Mouse (Mus musculus): Measurements from ENCODE around the gene Crip1. TPM values are rescaled to one million over a fixed set of nuclear protein-coding genes. Genes with fewer than 3 reads are reported as not detected.
"Not testable (repeated sequence)": the region's sequence is repeated elsewhere in the genome, so short reads cannot be mapped to it uniquely, and the experiment has no call there.

Gene Crip1
- total RNA-seq, 2 experiments from 2014 or later, result 12.4 to 15.2 TPM

- intact Hi-C loops (cut with DNase I), result loop anchor here (5.0 kb wide), 1 partner anchor 154 kb away; the partner anchor contains the start of gene Brf1
- DNase-seq (ENCODE audit: low spot score in 2 of 2), result no peak
These were observed 10.4 kb downstream of the Crip1 start for GRCm38 (mm10) chr12:113156540-113156929.

GRCm38 (mm10) chr12:113157002-113157401 is 10.9 kb downstream of the Crip1 start:
- no peak for DNase-seq (ENCODE audit: low spot score in 2 of 2)
- intact Hi-C loops (cut with DNase I), result loop anchor here (5.0 kb wide), 1 partner anchor 155 kb away; the partner anchor contains the start of gene Brf1

DNA sequence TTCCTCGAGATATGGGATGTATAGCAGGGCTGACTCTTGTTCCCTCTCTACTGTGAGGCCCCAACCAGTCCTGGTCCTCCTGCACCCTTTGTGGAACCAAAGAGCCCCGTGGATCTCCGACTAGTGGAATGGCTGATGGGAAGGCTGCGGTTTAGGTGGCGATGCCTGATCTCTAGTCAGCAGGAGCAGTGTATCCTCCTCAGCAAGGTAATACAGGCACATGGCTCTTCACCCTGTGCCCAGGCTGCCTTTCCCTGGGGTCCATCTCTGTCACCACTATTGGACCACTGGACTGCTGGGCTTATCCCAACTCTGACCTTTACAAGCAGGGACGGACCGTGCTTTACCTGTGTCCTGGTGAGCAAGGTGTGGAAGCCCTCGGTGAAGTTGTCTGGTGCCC is 11.4 kb downstream of the Crip1 start:
- intact Hi-C loops (cut with DNase I), result loop anchor here (5.0 kb wide), 1 partner anchor 155 kb away; the partner anchor contains the start of gene Brf1
- no peak for DNase-seq (ENCODE audit: low spot score in 2 of 2)

GRCm38 (mm10) chr12:113157971-113158370 is 11.9 kb downstream of the Crip1 start:
- intact Hi-C loops (cut with DNase I), result loop anchor here (5.0 kb wide), 1 partner anchor 156 kb away; the partner anchor contains the start of gene Brf1
- no peak for DNase-seq (ENCODE audit: low spot score in 2 of 2)

DNA sequence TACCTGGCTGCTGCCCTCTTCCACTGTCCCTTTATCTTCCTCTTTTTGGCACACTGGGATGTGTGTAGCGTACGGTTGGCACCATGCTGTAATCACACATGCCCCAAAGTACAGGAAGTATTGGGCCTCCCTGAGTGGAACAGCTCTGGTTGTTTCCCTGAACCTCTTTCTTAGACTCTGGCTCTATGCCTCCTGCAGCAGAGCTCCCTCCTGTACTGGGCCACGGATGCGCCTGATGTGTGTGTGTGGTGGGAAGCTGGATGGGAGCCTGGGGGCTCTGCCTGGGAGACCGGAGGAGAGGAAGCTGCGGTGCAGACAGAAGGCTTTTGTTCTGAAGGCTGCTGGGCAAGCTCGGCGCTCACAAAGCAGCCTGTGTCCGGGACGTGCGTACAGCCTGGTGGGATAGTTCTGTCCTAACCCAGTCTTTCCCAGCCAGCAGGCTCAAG is 17.5 kb downstream of the Crip1 start:
- intact Hi-C loops (cut with DNase I), result loop anchor here (2.0 kb wide), 1 partner anchor 21 kb away; the partner anchor contains the start of gene Tmem121
- peak in 1 of 2 experiments; percentile 61 for DNase-seq (ENCODE audit: low spot score in 2 of 2)

DNA sequence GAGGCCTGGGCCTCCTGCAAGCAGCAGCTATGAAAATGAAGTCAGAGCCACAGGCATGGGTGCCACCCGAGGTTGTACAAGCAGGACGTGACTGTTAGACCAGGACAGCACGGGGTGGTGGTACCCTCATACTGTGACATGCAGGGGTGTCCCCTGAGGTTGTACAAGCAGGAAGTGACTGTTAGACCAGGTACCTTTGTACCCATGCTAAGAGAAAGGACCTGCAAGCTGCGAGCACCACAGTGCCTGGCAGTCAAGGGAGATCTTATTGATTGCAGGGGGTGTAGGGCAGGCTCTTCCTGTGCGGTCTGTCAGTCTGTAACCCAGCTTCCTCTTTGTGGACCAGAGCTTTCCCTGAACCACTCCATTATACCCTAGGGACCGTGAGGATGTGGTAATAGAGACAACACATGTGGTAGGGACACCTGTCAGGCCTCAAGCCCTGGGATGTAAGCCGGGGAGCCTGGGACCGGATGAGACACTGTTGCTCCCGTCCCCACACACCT is 22.0 kb downstream of the Crip1 start:
- DNase-seq (ENCODE audit: low spot score in 2 of 2), result no peak
- intact Hi-C loops (cut with DNase I), result no loop called here

GRCm38 (mm10) chr12:113176960-113177725 is 31.0 kb downstream of the Crip1 start:
- DNase-seq (ENCODE audit: low spot score in 2 of 2), result no peak
- intact Hi-C loops (cut with DNase I), result no loop called here

DNA sequence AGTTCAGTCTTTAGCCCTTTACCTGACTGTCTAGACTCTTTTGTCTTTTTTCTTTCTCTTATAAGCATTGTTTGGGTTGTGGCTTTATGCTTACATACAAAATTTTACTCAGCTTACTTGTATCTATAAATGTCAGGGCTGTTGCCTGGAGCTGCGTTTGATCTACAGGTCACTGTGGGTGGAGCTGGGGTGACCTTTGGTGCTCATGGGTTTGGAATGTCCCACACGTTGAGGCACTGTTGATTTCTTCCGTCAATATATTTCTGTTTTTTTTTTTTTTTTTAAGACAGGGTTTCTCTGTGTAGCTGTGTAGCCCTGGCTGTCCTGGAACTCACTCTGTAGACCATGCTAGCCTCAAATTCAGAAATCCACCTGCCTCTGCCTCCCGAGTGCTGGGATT is 34.9 kb downstream of the Crip1 start:
- intact Hi-C loops (cut with DNase I), result no loop called here

DNA sequence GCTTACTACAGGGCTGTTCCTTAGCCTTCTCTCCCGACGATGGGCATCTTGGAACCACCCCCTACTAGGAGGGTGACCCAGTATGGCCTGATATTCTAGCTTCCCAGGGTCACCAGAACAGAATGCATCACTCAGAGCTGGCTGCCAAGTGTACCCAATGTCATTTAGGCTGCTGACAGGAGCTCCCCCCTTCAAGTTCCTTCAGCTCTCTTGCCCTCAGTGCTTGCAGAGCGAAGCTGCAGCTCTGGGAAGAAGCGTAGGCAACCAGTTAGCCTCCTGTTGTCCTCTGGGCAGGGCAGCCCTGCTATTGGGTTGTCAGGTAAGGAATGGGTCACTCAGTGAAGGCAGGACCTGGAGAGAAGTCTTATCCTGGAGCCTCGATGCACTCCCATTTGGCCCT is 38.8 kb downstream of the Crip1 start:
- intact Hi-C loops (cut with DNase I), result loop anchor here (2.0 kb wide), 1 partner anchor 20 kb away; no protein-coding TSS in a partner anchor
- DNase-seq (ENCODE audit: low spot score in 2 of 2), result no peak

More for the DNA sequence above, 34.9 kb downstream of the Crip1 start:
- no peak for DNase-seq (ENCODE audit: low spot score in 2 of 2)

- intact Hi-C loops (cut with DNase I), result loop anchor here (2.0 kb wide), 1 partner anchor 21 kb away; no protein-coding TSS in a partner anchor
- DNase-seq (ENCODE audit: low spot score in 2 of 2), result peak in 1 of 2 experiments; percentile 38
These were observed 39.6 kb downstream of the Crip1 start, which contains the start of gene Tmem121 for GRCm38 (mm10) chr12:113185442-113186291. TSS of gene Tmem121 (plus strand) at chr12:113185930.

DNA sequence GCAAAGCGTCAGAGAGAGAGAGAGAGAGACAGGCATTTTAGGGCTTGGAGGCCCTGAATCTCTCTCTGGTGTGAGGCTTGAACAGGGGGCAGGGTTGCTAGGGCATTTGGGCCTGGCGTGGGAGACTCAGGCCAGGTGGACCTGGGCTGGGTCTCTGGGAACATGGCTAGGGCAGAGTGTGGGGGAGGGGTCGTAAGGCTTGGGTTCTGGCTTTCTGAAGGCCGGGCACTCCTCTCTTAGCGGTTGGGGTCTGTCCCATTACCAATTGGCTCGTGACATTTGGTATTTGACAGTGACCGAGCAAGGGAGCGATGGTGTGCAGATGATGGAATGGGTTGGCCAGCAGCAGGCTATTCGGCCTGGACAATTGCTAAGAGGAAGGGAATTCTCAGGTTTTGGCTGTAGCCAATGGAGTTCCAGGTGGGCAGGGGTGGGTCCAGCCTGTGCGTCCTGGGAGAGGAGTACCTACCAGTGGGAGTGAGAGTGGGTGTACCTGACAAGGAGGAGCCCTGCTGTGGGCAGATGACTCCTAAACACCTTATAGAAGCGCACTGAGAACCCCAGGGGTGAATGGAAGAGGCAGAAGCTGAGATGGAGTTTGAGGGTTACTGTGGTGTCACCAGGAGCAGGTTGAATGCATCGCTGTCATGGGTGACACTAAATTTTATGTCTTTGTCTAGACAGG is 40.4 kb downstream of the Crip1 start:
- no peak for DNase-seq (ENCODE audit: low spot score in 2 of 2)
- intact Hi-C loops (cut with DNase I), result loop anchor here (1.0 kb wide), 1 partner anchor 40 kb away; the partner anchor contains the start of gene Crip1

DNA sequence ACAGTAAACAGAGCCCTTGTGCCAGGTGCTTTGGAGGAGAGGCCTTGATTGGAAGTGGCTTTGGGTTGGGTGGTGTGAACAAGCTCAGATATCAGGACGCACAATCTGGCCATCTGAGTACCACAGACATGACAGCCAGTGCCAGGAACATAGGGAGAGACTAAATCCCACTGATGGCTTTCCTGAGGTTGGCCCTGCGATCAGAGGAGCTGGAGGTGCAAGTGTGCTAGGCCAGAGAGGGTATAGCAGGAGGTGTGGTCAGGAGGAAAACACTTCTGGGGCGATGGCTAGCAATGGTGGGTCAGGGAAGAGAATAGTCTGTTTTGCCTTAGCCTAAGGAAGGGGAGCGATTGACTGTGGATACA is 40.9 kb downstream of the Crip1 start:
- intact Hi-C loops (cut with DNase I), result loop anchor here (1.0 kb wide), 1 partner anchor 41 kb away; the partner anchor contains the start of gene Crip1
- DNase-seq (ENCODE audit: low spot score in 2 of 2), result no peak

- intact Hi-C loops (cut with DNase I), result loop anchor here (1.0 kb wide), 1 partner anchor 41 kb away; the partner anchor contains the start of gene Crip1
These were observed 41.6 kb downstream of the Crip1 start for GRCm38 (mm10) chr12:113187584-113188295.

GRCm38 (mm10) chr12:113188349-113189055 is 42.4 kb downstream of the Crip1 start:
- no peak for DNase-seq (ENCODE audit: low spot score in 2 of 2)
- intact Hi-C loops (cut with DNase I), result no loop called here

More at GRCm38 (mm10) chr12:113187584-113188295, 41.6 kb downstream of the Crip1 start:
- DNase-seq (ENCODE audit: low spot score in 2 of 2), result peak; percentile 91 to 95

DNA sequence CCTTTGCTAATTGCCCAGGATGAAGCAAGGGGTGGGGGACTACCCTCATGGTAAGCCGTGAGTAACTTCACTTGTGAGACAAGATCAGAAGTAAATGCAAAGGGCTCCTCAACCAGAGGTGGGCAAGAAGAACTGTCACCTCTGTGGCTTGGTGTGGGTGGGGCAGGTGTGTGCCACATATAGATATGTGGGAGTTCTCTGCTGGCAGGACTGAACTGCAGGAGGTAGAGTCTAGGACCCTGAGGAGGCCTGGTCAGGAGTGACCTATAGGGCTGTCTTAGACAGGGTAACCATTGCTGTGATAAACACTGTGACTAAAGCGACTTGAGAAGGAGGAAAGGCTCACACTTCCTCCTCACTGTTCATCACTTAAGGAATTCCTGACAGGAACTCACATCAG is 47.3 kb downstream of the Crip1 start:
- intact Hi-C loops (cut with DNase I), result no loop called here

DNA sequence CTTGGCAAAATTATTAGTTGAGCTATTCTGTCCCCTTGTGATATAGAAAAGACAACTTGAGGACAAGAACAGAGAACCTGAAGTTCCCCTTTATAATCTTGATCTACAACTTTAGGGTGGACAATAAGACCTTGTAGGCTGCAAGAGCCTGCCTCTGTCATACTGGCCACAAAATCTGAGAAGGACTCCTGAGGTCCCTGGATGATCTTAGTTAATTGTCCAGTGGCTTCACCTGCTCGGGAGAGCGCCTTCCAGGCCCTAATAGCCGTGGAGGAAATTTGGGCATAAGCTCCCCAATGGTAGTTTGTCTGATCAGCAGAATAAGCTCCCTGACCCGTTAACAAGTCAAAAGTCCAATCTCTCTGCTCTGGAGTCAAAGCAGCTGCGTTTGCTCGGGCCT is 53.0 kb downstream of the Crip1 start:
- DNase-seq (ENCODE audit: low spot score in 2 of 2); intact Hi-C loops (cut with DNase I): not testable (repeated sequence)

More for the DNA sequence above, 47.3 kb downstream of the Crip1 start:
- no peak for DNase-seq (ENCODE audit: low spot score in 2 of 2)

- intact Hi-C loops (cut with DNase I), result no loop called here
- no peak for DNase-seq (ENCODE audit: low spot score in 2 of 2)
These were observed 55.2 kb downstream of the Crip1 start for GRCm38 (mm10) chr12:113201301-113201700.

DNA sequence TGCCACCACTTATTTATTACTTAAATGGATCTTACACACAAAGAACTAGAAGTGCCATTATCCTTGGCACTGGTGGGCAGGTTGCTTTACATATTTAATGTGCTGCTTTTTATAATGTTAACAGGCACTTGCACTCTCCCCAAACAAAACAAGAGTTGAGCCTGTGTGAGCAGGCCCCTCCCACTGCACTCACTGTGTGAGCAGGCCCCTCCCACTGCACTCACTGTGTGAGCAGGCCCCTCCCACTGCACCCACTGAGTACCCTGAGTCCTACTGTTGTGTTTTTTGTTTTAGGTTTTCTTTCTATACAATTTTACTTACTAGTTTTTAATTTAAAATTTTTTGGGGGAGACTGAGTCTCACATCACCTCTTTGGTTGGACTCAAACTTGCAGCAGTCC is 55.9 kb downstream of the Crip1 start:
- no peak for DNase-seq (ENCODE audit: low spot score in 2 of 2)
- intact Hi-C loops (cut with DNase I), result no loop called here

Data from left cerebral cortex, postnatal 25 days (tissue).